8 mouse cellular contexts compared by ENCODE assay signal in the genomic region with DNA sequence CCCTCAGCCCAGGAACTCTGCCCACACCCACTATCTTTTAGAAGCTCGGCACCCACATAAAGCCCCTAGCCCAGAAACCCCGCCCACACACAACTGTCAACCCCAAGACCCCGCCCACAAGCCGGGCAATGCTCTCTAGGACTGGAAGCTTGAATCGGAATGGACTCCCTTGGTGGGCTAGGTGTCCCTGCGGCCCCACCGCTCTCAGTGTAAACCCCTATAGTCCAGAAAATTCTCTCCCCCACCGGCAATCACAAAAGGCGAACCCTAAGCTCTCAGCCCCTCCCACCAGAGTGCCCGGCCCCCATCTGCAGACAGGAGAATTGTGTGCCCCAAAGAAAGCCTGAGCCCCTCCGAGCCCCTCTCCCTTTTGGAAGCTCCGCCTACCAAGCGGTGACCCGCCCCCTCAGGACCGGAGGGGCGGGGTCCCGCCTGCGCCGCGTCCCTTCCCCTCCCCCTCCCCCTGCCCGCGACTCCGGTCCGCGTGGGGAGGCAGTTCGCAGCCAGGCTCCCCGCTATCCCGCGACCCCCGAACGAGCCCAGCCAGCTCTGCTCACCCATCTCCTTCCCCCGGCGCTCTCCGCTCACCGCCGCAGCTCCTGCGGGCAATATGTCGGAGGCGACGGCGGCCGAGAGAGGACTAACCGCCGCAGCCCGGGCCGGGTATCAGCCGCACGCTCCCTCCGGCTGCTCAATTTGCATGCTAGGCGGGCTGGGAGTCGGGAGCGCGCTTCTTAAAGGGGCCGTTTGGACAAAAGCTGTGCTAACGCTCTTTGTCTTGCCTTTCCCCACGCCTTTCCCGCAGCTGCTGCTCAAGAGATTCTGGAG. TPM values are rescaled to one million over a fixed set of nuclear protein-coding genes. Genes with fewer than 3 reads are reported as not detected.
A peak's percentile ranks its signal among the peaks of the same experiment; 100 is the strongest.
DNase-seq lines count a peak whose midpoint lies in the region; ATAC-seq lines count a peak whose summit lies in the region.

A gene (minus strand): TSS at position 681 of the 828 bp plus-strand sequence.

- peak within 1 kb of the TSS; percentile 93 for H3K27ac ChIP-seq in hindbrain, embryonic 11.5 days (ENCODE audit: low read depth, low read length)

- DNase-seq in MN1 (ENCODE audit: low spot score): peak; percentile 89
- peak; percentile 90 for DNase-seq in cerebellum, adult 9-10 months
- DNase-seq in frontal cortex, adult 2 months (ENCODE audit: extremely low spot score in 1 of 2, low spot score in 1 of 2): peak; percentile 78 to 93
- DNase-seq in hindbrain, embryonic 11.5 days (ENCODE audit: low spot score): peak; percentile 97
- peak; percentile 87 to 93 for DNase-seq in layer of hippocampus, postnatal 10 days (ENCODE audit: low spot score in 2 of 2)
- peak; percentile 95 for DNase-seq in lung, postnatal 10 days
- peak; percentile 90 for DNase-seq in ovary, postnatal 36 days (ENCODE audit: low spot score)
- DNase-seq in thymus, postnatal 25 days: peak; percentile 89

- peak within 1 kb of the TSS; percentile 80 for H3K9ac ChIP-seq in hindbrain, embryonic 11.5 days (ENCODE audit: low read depth, low read length)

- H3K9me3 ChIP-seq in hindbrain, embryonic 11.5 days (ENCODE audit: control insufficient read depth, low read length): no peaks in the 10 kb centered on the region

- H3K4me3 ChIP-seq in hindbrain, embryonic 11.5 days (ENCODE audit: low read depth, low read length): peak within 1 kb of the TSS; percentile 62

- 0 out of 2 replicates have a peak, but pooled peaks cover 5% of the 10 kb centered on the region for H3K36me3 ChIP-seq in hindbrain, embryonic 11.5 days (ENCODE audit: control insufficient read depth, insufficient read depth, low read length)

- H3K27me3 ChIP-seq in hindbrain, embryonic 11.5 days (ENCODE audit: control insufficient read depth, insufficient read depth, low read length): no peaks in the 10 kb centered on the region

- no peaks in the 10 kb centered on the region; the same call in 1 of the 2 replicates for H3K4me1 ChIP-seq in hindbrain, embryonic 11.5 days (replicated peaks; ENCODE audit: control insufficient read depth, insufficient read depth, low read length)

- H3K4me2 ChIP-seq in hindbrain, embryonic 11.5 days (replicated peaks; ENCODE audit: low read depth, low read length): peak within 1 kb of the TSS; percentile 54

- ATAC-seq in hindbrain, embryonic 11.5 days (ENCODE audit: low FRiP score): peak; percentile 91

- WGBS in hindbrain, embryonic 11.5 days: 1% methylated on average over 39 of the region's 57 CpGs

RNA-seq across cellular contexts. Expression of the gene that starts here (rescaled TPM):
- 19.9 and 21.1 TPM in 2 replicates for polyA plus RNA-seq in frontal cortex, adult 2 months (2012; rRNA removed)
- polyA plus RNA-seq in hindbrain, embryonic 11.5 days (2014; fragmentation: Nextera tagmentation; extraction: Ambion mirVana): 27.7 and 30.9 TPM in 2 replicates
- 10 to 100 TPM; 13.0 to 13.1 TPM for total RNA-seq in layer of hippocampus, postnatal 10 days (2021)

Comparison
In these comparisons a context has a peak if more than half of its experiments do, and no peak if none do; other contexts are left out.
1. Peak in every context shown above with its lines: DNase-seq, ATAC-seq, H3K4me3 ChIP-seq and H3K27ac ChIP-seq.